Mouse (Mus musculus): Measurements from ENCODE around the gene As3mt. TPM values are rescaled to one million over a fixed set of nuclear protein-coding genes. Genes with fewer than 3 reads are reported as not detected.

Gene As3mt
- total and polyA plus RNA-seq, 3 experiments: 30.7 to 52.1 (median 43.3) TPM

- Histone ChIP-seq H3K27ac (ENCODE audit: insufficient read depth, low read depth) (no peak overlapping the region), H3K9ac (ENCODE audit: insufficient read depth, low read depth) (no peak overlapping the region), H3K4me3 (replicated peaks in 1 of 3; ENCODE audit: low read depth in 2 of 3, low read length in 2 of 3, poor library complexity in 1 of 3) (no peak overlapping the region), H3K9me3 (replicated peaks; ENCODE audit: low read length) (no peaks in the 10 kb centered on the region), H3K79me2 (replicated peaks; ENCODE audit: control insufficient read depth, extremely low read depth, insufficient read depth, poor library complexity, severe bottlenecking) (no peaks in the 10 kb centered on the region), H3K4me2 (ENCODE audit: insufficient read depth, low read depth, poor library complexity, severe bottlenecking) (no peak overlapping the region), H3K4me1 (ENCODE audit: control insufficient read depth in 1 of 2, insufficient read depth in 2 of 2) (peaks cover 0 to 4% of the 10 kb centered on the region in 2 experiments; a peak in 1 of 4 replicates), H3K27me3 (replicated peaks) (peaks cover 2% of the 10 kb centered on the region), H3K36me3 (replicated peaks in 1 of 2; ENCODE audit: control insufficient read depth in 1 of 2, insufficient read depth in 1 of 2, low read length in 1 of 2) (no peaks in the 10 kb centered on the region)
- no peak for DNase-seq (ENCODE audit: extremely low read depth)
- in situ Hi-C loops (cut with MboI; ENCODE audit: low pct_ligation_motif_present, low pct_unique_long_range_greater_than_20kb, low sequenced_read_pairs) (loop anchor here (10.0 kb wide), 2 partner anchors 195 to 315 kb away; no protein-coding TSS in a partner anchor), dilution Hi-C loops (cut with MboI; ENCODE audit: extremely low pct_ligation_motif_present, extremely low pct_unique_long_range_greater_than_20kb, low sequenced_read_pairs) (no loop called here)
- no peak for TF ChIP-seq TCF12 (IDR thresholded peaks at IDR 0.05; ENCODE audit: low read depth, low read length)
- no peak for TF ChIP-seq NELFE (IDR thresholded peaks at IDR 0.05; ENCODE audit: low read depth, low read length)
- no peak for TF ChIP-seq IRF4 (IDR thresholded peaks at IDR 0.05; ENCODE audit: low read depth, low read length)
- TF ChIP-seq MAZ (IDR thresholded peaks at IDR 0.05; ENCODE audit: low read depth, low read length): no peak
- TF ChIP-seq JUND (conservative IDR thresholded peaks at IDR 0.05; ENCODE audit: low read depth, low read length): no peak
- TF ChIP-seq MAFK (IDR thresholded peaks at IDR 0.05; ENCODE audit: insufficient replicate concordance, low read length): no peak
- TF ChIP-seq POLR2AphosphoS2 (IDR thresholded peaks at IDR 0.05; ENCODE audit: low read depth, low read length): no peak
Measured at GRCm38 (mm10) chr19:46679720-46680383, 27.4 kb upstream of the As3mt start.

GRCm38 (mm10) chr19:46689460-46690372 lies 17.5 kb upstream of the As3mt start, which contains the start of gene Borcs7:
Gene Borcs7 (plus strand): TSS chr19:46689906.
- Histone ChIP-seq H3K27ac (ENCODE audit: insufficient read depth, low read depth) (peak within 1 kb of the TSS; percentile 55; the same call in 1 of the 2 replicates), H3K9ac (ENCODE audit: insufficient read depth, low read depth) (peak within 1 kb of the TSS; percentile 77), H3K27me3 (replicated peaks) (no peaks in the 10 kb centered on the region), H3K4me3 (replicated peaks in 1 of 3; ENCODE audit: low read depth in 2 of 3, low read length in 2 of 3, poor library complexity in 1 of 3) (peak within 1 kb of the TSS; percentile 65 to 73 (median 72)), H3K9me3 (replicated peaks; ENCODE audit: low read length) (no peaks in the 10 kb centered on the region), H3K4me1 (ENCODE audit: control insufficient read depth in 1 of 2, insufficient read depth in 2 of 2) (peaks cover 2 to 21% of the 10 kb centered on the region in 2 experiments; a peak in 2 of 4 replicates), H3K36me3 (replicated peaks in 1 of 2; ENCODE audit: control insufficient read depth in 1 of 2, insufficient read depth in 1 of 2, low read length in 1 of 2) (peaks cover 0 to 22% of the 10 kb centered on the region in 2 experiments), H3K79me2 (replicated peaks; ENCODE audit: control insufficient read depth, extremely low read depth, insufficient read depth, poor library complexity, severe bottlenecking) (no peaks in the 10 kb centered on the region), H3K4me2 (ENCODE audit: insufficient read depth, low read depth, poor library complexity, severe bottlenecking) (peak within 1 kb of the TSS; percentile 94)
- in situ Hi-C loops (cut with MboI; ENCODE audit: low pct_ligation_motif_present, low pct_unique_long_range_greater_than_20kb, low sequenced_read_pairs) (no loop called here), dilution Hi-C loops (cut with MboI; ENCODE audit: extremely low pct_ligation_motif_present, extremely low pct_unique_long_range_greater_than_20kb, low sequenced_read_pairs) (no loop called here)
- DNase-seq (ENCODE audit: extremely low read depth): peak; percentile 86
- TF ChIP-seq POLR2AphosphoS2 (IDR thresholded peaks at IDR 0.05; ENCODE audit: low read depth, low read length): peak; percentile 90
- TF ChIP-seq ZC3H11A (IDR thresholded peaks at IDR 0.05; ENCODE audit: low read depth, low read length): no peak
- TF ChIP-seq IRF4 (IDR thresholded peaks at IDR 0.05; ENCODE audit: low read depth, low read length): peak; percentile 62; the same call in 1 of the 2 replicates
- TF ChIP-seq MEF2A (IDR thresholded peaks at IDR 0.05; ENCODE audit: borderline replicate concordance, low read depth, low read length): peak; percentile 43; the same call in 1 of the 2 replicates
- TF ChIP-seq UBTF (IDR thresholded peaks at IDR 0.05; ENCODE audit: low read depth, low read length): no peak; the same call in 1 of the 2 replicates
- TF ChIP-seq CHD1 (IDR thresholded peaks at IDR 0.05; ENCODE audit: low read depth, low read length): no peak
- TF ChIP-seq NRF1 (IDR thresholded peaks at IDR 0.05; ENCODE audit: low read depth, low read length): peak; percentile 73
- peak; percentile 81 for TF ChIP-seq TCF12 (IDR thresholded peaks at IDR 0.05; ENCODE audit: low read depth, low read length)
- peak; percentile 48 for TF ChIP-seq SIN3A (IDR thresholded peaks at IDR 0.05; ENCODE audit: low read length)
- no peak for TF ChIP-seq PAX5 (IDR thresholded peaks at IDR 0.05; ENCODE audit: low read length)
- peak; percentile 82 for TF ChIP-seq MAX (IDR thresholded peaks at IDR 0.05; ENCODE audit: low read length)
- TF ChIP-seq RAD21 (IDR thresholded peaks at IDR 0.05; ENCODE audit: low read depth, low read length): no peak
- TF ChIP-seq JUND (conservative IDR thresholded peaks at IDR 0.05; ENCODE audit: low read depth, low read length): no peak
- TF ChIP-seq POLR2A (IDR thresholded peaks at IDR 0.05; ENCODE audit: low read depth, low read length): peak; percentile 92
- peak; percentile 18; the same call in 1 of the 2 replicates for TF ChIP-seq BHLHE40 (IDR thresholded peaks at IDR 0.05; ENCODE audit: low read depth, low read length)
- no peak for TF ChIP-seq SMC3 (IDR thresholded peaks at IDR 0.05; ENCODE audit: low read depth, low read length)
- no peak for TF ChIP-seq USF2 (conservative IDR thresholded peaks at IDR 0.05; ENCODE audit: low read depth, low read length)
- TF ChIP-seq CHD2 (IDR thresholded peaks at IDR 0.05; ENCODE audit: low read length): no peak
- no peak for TF ChIP-seq CTCF (conservative IDR thresholded peaks at IDR 0.05 in 1 of 2, IDR thresholded peaks at IDR 0.05 in 1 of 2; ENCODE audit: low read depth in 2 of 2, low read length in 2 of 2)
- peak; percentile 76 for TF ChIP-seq MYC (IDR thresholded peaks at IDR 0.05; ENCODE audit: low read depth, low read length)
- no peak for TF ChIP-seq ZNF384 (IDR thresholded peaks at IDR 0.05; ENCODE audit: low read depth, low read length)
- TF ChIP-seq MAZ (IDR thresholded peaks at IDR 0.05; ENCODE audit: low read depth, low read length): no peak
- no peak for TF ChIP-seq ETS1 (conservative IDR thresholded peaks at IDR 0.05; ENCODE audit: low read depth, low read length)
- TF ChIP-seq MAFK (IDR thresholded peaks at IDR 0.05; ENCODE audit: insufficient replicate concordance, low read length): no peak
- no peak for TF ChIP-seq E2F4 (IDR thresholded peaks at IDR 0.05; ENCODE audit: insufficient replicate concordance, low read depth, low read length)
- peak; percentile 76; the same call in 1 of the 2 replicates for TF ChIP-seq MXI1 (IDR thresholded peaks at IDR 0.05; ENCODE audit: low read depth, low read length)
- peak; percentile 84 for TF ChIP-seq ZMIZ1 (IDR thresholded peaks at IDR 0.05; ENCODE audit: low read depth, low read length)
